Mouse (Mus musculus) urinary bladder, postnatal 14 days (tissue): ENCODE data around the gene Ehd1.
A peak's percentile ranks its signal among the peaks of the same experiment; 100 is the strongest.

ENCODE experiments used
- DNase-seq: peaks from one replicate; pipeline ENCODE4 v3.0.0; 2021; ENCODE audit warnings: low spot score

Ehd1 gene

DNA sequence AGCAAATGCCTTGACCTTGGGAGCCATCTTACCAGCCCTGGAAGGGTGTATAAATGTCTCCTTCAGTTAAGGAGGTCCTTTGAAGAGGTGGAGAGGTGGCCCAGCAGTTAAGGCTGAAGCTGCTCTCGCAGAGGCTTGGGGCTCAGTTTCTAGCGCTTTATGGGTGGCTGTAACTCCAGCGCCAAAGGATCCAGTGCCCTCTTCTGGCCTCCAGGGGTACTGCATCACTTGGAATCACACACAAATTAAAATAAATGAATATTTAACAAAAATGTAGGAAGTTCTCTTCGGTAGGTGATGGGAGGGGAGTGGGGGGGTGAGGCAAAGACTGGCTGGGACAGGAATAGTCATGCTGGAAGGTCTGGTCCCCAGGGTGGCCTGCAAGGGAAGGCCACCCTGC, 15.6 kb upstream of the Ehd1 start:
- DNase-seq: no peak

- no peak for DNase-seq
These were observed 15.1 kb upstream of the Ehd1 start for GRCm38 (mm10) chr19:6261379-6261778.

DNA sequence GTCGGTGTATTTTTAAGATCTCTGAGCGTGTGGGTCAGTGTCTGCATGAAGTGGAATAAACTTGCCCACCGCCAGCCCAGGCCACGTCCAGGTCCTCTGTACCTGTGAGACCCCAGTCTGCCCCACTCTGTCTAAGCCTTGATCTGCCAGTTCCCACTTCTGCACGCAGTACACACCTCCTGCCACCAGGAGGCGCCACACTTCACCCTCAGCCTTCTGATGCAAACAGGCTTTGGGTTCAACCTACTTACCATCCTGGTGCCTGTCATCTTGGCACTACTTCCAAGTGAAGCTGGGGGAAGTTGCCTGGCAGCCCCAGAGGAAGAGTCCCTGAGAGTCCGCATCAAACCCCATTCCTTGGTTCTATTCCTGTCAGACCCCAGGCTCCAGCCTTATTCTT, 14.3 kb upstream of the Ehd1 start:
- DNase-seq: peak; percentile 70

DNA sequence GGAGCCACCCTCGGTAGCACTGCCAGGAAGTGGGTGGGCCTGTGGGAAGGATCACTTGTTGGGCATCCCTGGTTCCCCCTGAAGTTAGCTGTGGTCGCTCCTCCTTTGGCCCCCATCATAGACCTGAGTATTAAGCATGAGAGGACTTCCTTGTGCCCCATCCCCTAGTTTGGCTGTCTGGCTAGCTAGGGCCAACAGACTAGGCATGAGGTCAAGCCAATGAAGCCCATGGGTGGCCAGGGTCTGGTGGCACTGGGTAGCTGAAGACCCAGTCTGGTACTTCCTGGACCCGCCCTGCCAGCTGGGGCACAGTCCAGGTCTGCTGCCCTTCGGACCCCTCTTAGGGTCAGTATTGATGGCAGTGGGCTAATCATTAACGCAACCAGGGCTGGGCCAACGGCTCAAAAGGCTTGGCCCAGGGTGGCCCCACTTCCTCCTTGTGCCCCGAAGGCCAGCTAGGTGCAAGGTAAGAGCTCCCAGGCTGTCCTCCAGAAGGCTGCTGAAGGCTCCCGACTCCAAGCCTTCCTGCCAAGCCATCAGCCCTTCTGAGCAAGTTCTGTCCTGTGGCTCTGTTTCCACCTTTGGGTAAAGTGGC, 13.6 kb upstream of the Ehd1 start:
- DNase-seq: no peak

GRCm38 (mm10) chr19:6264200-6264599, 12.3 kb upstream of the Ehd1 start:
- DNase-seq: no peak

- no peak for DNase-seq
These were observed 11.6 kb upstream of the Ehd1 start for GRCm38 (mm10) chr19:6264945-6265344.

GRCm38 (mm10) chr19:6265727-6266182, 10.8 kb upstream of the Ehd1 start:
- DNase-seq: no peak

- no peak for DNase-seq
These were observed 9.0 kb upstream of the Ehd1 start for GRCm38 (mm10) chr19:6267306-6268169.

- peak; percentile 88 for DNase-seq
These were observed 8.4 kb upstream of the Ehd1 start for GRCm38 (mm10) chr19:6268170-6268528.

- DNase-seq: no peak
These were observed 7.8 kb upstream of the Ehd1 start for GRCm38 (mm10) chr19:6268670-6269132.

GRCm38 (mm10) chr19:6269798-6270475, 6.6 kb upstream of the Ehd1 start:
- DNase-seq: no peak

GRCm38 (mm10) chr19:6270661-6271060, 5.9 kb upstream of the Ehd1 start:
- no peak for DNase-seq

DNA sequence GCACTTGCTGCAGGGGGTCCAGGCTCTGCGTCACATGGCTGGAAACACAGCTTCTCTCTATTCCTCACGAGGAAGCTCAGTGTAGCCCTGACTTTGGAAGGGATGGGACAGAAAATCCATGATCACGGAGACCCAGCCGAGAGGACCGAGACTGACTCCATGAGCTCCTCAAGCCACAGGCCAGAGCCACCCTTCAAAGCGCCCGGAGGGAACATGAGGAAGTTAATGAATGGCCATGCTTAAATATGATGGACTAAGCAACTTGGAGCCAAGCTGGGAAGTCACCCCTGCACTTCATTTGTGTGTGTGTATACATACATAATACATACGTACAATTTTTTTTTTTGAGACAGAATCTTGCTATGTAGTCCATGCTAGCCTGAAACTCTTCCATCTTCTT, 5.3 kb upstream of the Ehd1 start:
- no peak for DNase-seq

- no peak for DNase-seq
These were observed 4.5 kb upstream of the Ehd1 start for GRCm38 (mm10) chr19:6272053-6272452.

DNA sequence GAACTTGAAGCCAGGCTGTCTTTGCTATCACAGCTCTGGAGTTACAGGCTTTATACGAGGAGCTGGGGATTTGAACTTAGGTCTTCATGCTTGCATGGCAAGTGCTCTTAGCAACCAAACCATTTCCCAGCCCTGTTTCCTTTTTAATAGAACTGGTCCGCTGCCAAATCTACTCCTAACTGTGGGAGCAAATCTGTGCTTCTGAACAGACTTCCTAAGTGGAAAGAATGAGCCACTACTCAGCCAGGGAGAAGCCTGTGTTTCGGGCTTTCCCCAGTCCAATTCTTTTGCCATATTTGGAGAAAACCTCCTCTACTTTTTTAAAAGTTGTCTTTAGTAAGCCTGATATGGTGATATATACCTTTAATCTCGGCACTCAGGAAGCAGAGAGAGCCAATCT, 3.8 kb upstream of the Ehd1 start:
- DNase-seq: peak; percentile 34

DNA sequence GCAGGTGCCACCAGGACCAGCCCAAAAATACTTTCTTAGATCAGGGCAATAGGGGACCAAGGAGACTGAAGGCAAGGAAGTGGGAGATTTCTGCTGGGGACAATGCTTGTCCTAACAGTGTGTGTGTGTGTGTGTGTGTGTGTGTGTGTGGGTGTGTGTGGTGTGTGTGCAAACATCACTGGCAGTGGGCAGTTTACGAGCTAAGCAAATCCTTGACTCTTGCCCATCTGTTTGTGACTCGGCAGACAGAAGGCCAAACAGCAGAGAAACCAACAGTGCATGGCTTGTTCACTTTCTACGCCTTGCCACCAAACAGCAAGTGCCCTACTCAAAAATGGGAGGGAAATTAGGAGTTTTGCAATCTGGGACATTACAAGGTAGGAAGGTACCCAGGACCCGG, 2.9 kb upstream of the Ehd1 start:
- DNase-seq: no peak

DNA sequence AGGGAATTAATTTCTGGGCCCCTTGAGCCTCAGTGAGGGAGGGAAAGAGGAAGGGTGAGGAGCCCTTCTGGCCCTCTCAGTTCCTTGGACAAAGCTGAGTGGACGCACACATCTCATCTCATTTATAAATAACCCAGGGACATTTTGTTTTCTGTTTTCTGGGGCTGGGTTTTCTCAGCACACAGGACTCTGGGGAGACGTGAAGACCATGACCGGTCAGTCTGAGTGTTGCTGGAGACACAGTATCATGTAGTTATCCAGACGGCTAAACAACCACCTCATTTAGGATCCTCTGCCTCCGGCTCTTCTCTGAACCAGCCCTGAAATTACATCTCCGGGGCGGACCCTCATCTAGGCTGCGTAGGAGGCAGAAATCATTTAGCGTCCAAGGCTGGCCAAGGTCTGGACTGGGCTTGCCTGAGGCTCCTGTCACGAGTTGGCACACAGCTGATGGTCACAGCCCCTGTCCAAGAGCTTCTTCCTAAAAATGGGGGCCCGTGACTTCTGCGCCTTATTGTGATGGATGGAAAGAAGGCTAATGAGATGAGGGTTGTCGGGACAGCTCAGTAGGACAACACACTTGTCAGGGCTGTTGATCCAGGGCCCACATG, 2.4 kb upstream of the Ehd1 start:
- no peak for DNase-seq

GRCm38 (mm10) chr19:6275740-6276389, 660 bp upstream of the Ehd1 start:
- DNase-seq: peak; percentile 46

- peak; percentile 87 for DNase-seq
These were observed 1.3 kb downstream of the Ehd1 start for GRCm38 (mm10) chr19:6277661-6278438.

DNA sequence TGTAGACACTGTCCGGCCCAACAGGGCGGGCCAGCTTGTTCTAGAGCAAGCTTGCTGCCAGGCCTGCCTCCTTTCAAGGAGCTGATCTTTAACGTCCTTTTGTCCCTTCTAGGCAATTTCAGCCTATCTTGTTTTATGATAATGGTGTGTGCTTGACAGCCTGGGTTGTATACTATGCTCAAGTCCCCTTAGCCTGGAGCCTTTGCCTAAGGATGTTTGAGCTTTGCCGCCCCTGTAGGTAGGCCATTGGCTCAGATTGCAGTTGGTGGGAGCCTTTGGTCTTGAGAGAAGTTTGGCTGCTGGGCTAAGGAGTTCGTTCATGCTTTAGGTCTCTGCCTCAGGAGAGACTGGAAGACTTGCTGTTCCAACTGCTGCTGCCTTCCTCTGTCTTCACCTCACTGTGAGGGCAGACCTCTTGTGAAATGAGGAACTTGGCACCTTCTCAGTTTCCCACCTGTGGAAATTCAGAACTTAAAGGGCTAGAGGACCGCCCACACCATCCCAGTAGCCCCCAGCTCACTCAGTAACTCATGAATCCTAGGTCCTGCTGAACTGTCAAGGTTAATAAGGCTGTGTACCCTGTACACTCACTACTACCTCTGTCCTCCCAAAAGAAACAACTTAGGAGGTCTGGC, 2.0 kb downstream of the Ehd1 start:
- no peak for DNase-seq
